In the genomic region with DNA sequence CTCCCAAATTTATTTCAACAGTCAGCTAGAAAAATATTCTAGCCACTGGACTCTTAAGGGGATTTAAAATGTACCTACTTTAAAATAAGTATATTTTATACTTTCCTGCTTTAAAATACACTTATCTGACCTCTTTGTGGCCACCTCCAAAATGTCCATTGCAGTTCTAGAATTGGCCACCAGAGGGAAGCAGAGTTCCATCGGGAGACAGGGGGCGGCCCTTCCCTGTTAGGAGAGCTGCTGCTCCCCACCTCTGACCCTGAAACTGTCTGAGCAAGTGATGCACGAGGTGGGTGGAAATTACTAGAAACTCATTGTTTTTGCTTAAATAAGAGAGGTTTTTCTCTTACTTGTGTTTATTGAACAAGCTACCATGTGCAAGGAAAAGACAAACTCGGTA, we compare ENCODE assay signal across 9 mouse cellular contexts. TPM values are rescaled to one million over a fixed set of nuclear protein-coding genes. Genes with fewer than 3 reads are reported as not detected.
DNase-seq lines count a peak whose midpoint lies in the region; ATAC-seq and TF ChIP-seq lines count a peak whose summit lies in the region.
"Had no signal": no experiment of that assay in that cellular context is flagged by ENCODE, and none has a peak within 500 bp of the region (broad histone marks: within the 10 kb centered on the region; RNA-seq: fewer than 3 reads in every experiment).

No protein-coding gene starts in this region.

- H3K4me3 ChIP-seq in hindbrain, postnatal 0 days (ENCODE audit: low read length), result no peak overlapping the region
- no peak overlapping the region for H3K4me3 ChIP-seq in liver, embryonic 14.5 days (ENCODE audit: insufficient read depth in 1 of 2, low read depth in 2 of 2, low read length in 2 of 2)
- H3K4me3 ChIP-seq: myocyte had no signal

- H3K4me2 ChIP-seq in hindbrain, postnatal 0 days (ENCODE audit: low read depth, low read length), result no peak overlapping the region
- no peak overlapping the region for H3K4me2 ChIP-seq in liver, embryonic 14.5 days (ENCODE audit: low read depth)

- H3K9ac ChIP-seq in hindbrain, postnatal 0 days (replicated peaks; ENCODE audit: low read length), result no peak overlapping the region
- H3K9ac ChIP-seq in liver, embryonic 14.5 days (replicated peaks), result no peak overlapping the region

- no peak for ATAC-seq in hindbrain, postnatal 0 days
- ATAC-seq in liver, embryonic 14.5 days (ENCODE audit: insufficient read depth), result no peak
- no peak for ATAC-seq in erythroid progenitor cell, adult 5-6 weeks (replicated peaks; ENCODE audit: low FRiP score, poor library complexity, severe bottlenecking)

- H3K9me3 ChIP-seq in hindbrain, postnatal 0 days (ENCODE audit: low read length), result no peaks in the 10 kb centered on the region
- no peaks in the 10 kb centered on the region for H3K9me3 ChIP-seq in liver, embryonic 14.5 days (ENCODE audit: control insufficient read depth, low read length)

- 18% methylated on average over 4 of the region's 4 CpGs for WGBS in hindbrain, postnatal 0 days
- WGBS in liver, embryonic 14.5 days (ENCODE audit: insufficient replicate concordance), result 21% methylated on average over 4 of the region's 4 CpGs

- 0 out of 2 replicates have a peak, but pooled peaks cover 3% of the 10 kb centered on the region for H3K4me1 ChIP-seq in hindbrain, postnatal 0 days (ENCODE audit: insufficient read depth, low read length)
- H3K4me1 ChIP-seq in liver, embryonic 14.5 days (replicated peaks; ENCODE audit: control insufficient read depth in 2 of 2, insufficient read depth in 2 of 2, low read length in 1 of 2), result no peaks in the 10 kb centered on the region; a peak in 1 of 4 replicates

- peak; percentile 96 for TF ChIP-seq CTCF in hindbrain, postnatal 0 days (IDR thresholded peaks at IDR 0.05; ENCODE audit: low read depth)
- TF ChIP-seq CTCF in liver, embryonic 14.5 days (IDR thresholded peaks at IDR 0.05; ENCODE audit: low read depth), result peak; percentile 92

- H3K27ac ChIP-seq in hindbrain, postnatal 0 days, result no peak overlapping the region
- no peak overlapping the region for H3K27ac ChIP-seq in liver, embryonic 14.5 days

- no peak for TF ChIP-seq EP300 in liver, embryonic 14.5 days (IDR thresholded peaks at IDR 0.05; ENCODE audit: low read depth)

- peak; percentile 50 to 80 for DNase-seq in left cerebral cortex, adult 18-20 months (ENCODE audit: low spot score in 2 of 2)
- no peak for DNase-seq in left cerebral cortex, adult 11 months (ENCODE audit: low spot score)
- peak; percentile 61 for DNase-seq in R1 (ENCODE audit: low read depth, low spot score)
- DNase-seq in cerebellum, postnatal 36 days, result peak; percentile 59 to 66
- peak; percentile 78 for DNase-seq in hindbrain, postnatal 0 days (ENCODE audit: low spot score)
- peak in 2 of 3 experiments; percentile 22 to 24 for DNase-seq in liver, embryonic 14.5 days (ENCODE audit: low read depth in 3 of 3, low spot score in 3 of 3)
- peak; percentile 63 for DNase-seq in right cerebral cortex, postnatal 14 days

- H3K36me3 ChIP-seq in hindbrain, postnatal 0 days (ENCODE audit: insufficient read depth, low read length), result no peaks in the 10 kb centered on the region
- no peaks in the 10 kb centered on the region for H3K36me3 ChIP-seq in liver, embryonic 14.5 days (replicated peaks; ENCODE audit: control insufficient read depth, insufficient read depth, low read depth)

- no peaks in the 10 kb centered on the region for H3K27me3 ChIP-seq in hindbrain, postnatal 0 days (ENCODE audit: insufficient read depth, low read length)
- no peaks in the 10 kb centered on the region for H3K27me3 ChIP-seq in liver, embryonic 14.5 days (ENCODE audit: control insufficient read depth, insufficient read depth, low read length)

RNA-seq across cellular contexts. Expression of gene Fndc1, which starts 36.6 kb away (rescaled TPM):
- total RNA-seq in left cerebral cortex, adult 18-20 months (2021), result 1 to 10 TPM; 4.5 to 4.6 TPM
- total RNA-seq in hindbrain, postnatal 0 days (2014; rRNA removed), result 3.2 and 4.8 TPM in 2 replicates
- polyA plus RNA-seq in hindbrain, postnatal 0 days (2015; fragmentation: Nextera tagmentation; extraction: Ambion mirVana), result 5.6 and 7.3 TPM in 2 replicates
- 0.10 and 0.11 TPM in 2 replicates for polyA plus RNA-seq in liver, embryonic 14.5 days (2012; rRNA removed)
- polyA plus RNA-seq in liver, embryonic 14.5 days (2014; fragmentation: Nextera tagmentation; extraction: Ambion mirVana), result 0.06 and 0.18 TPM in 2 replicates
- total RNA-seq in erythroid progenitor cell, adult 5-6 weeks (2015; ENCODE audit: low replicate concordance), result not detected in 2 replicates
- not detected in 2 replicates for total RNA-seq in erythroid progenitor cell, adult 5-6 weeks (2017; ENCODE audit: low replicate concordance)
